Mouse (Mus musculus) adrenal gland, adult 2 months (tissue): ENCODE data around the gene Lrrc20. TPM values are rescaled to one million over a fixed set of nuclear protein-coding genes. Genes with fewer than 3 reads are reported as not detected.

Experiments
- DNase-seq: peaks from one replicate; pipeline ENCODE4 v3.0.0; 2021
- polyA plus RNA-seq: library from polyadenylated mRNA; depleted of rRNA; stranded (reverse); fragments of >200 nt; gene quantifications from 2 replicates; pipeline ENCODE4 v1.2.3, GENCODE M21; 2012
- total RNA-seq, 2 experiments: library from RNA; stranded (reverse); gene quantifications; 2 replicates each; pipeline ENCODE4 v1.2.3; 2021

The Lrrc20 gene
- total and polyA plus RNA-seq, 3 experiments = 15.9 to 21.7 (median 17.8) TPM

GRCm38 (mm10) chr10:61517296-61518071 is 41.9 kb downstream of the Lrrc20 start:
- DNase-seq = peak; percentile 39

- no peak for DNase-seq
Measured at GRCm38 (mm10) chr10:61518320-61518719, 42.7 kb downstream of the Lrrc20 start.

GRCm38 (mm10) chr10:61519491-61519890 is 43.9 kb downstream of the Lrrc20 start:
- DNase-seq = no peak

- DNase-seq = no peak
Measured at GRCm38 (mm10) chr10:61520714-61521113, 45.1 kb downstream of the Lrrc20 start.

- peak; percentile 70 for DNase-seq
Measured at GRCm38 (mm10) chr10:61530936-61531335, 55.3 kb downstream of the Lrrc20 start.

GRCm38 (mm10) chr10:61533285-61533684 is 57.7 kb downstream of the Lrrc20 start:
- no peak for DNase-seq

GRCm38 (mm10) chr10:61534371-61535101 is 58.9 kb downstream of the Lrrc20 start:
- no peak for DNase-seq

- DNase-seq = peak; percentile 52
Measured at GRCm38 (mm10) chr10:61535441-61535840, 59.8 kb downstream of the Lrrc20 start.

GRCm38 (mm10) chr10:61536130-61537035 is 60.8 kb downstream of the Lrrc20 start:
- peak; percentile 81 for DNase-seq

GRCm38 (mm10) chr10:61537036-61537380 is 61.4 kb downstream of the Lrrc20 start:
- DNase-seq = peak; percentile 16

GRCm38 (mm10) chr10:61538446-61538845 is 62.8 kb downstream of the Lrrc20 start:
- no peak for DNase-seq

- no peak for DNase-seq
Measured at GRCm38 (mm10) chr10:61544127-61544862, 68.7 kb downstream of the Lrrc20 start.

GRCm38 (mm10) chr10:61544863-61545240 is 69.3 kb downstream of the Lrrc20 start:
- DNase-seq = no peak

GRCm38 (mm10) chr10:61550106-61550505 is 74.5 kb downstream of the Lrrc20 start:
- no peak for DNase-seq

- no peak for DNase-seq
Measured at GRCm38 (mm10) chr10:61555155-61555554, 79.6 kb downstream of the Lrrc20 start.

- no peak for DNase-seq
Measured at GRCm38 (mm10) chr10:61558631-61559030, 83.0 kb downstream of the Lrrc20 start.

- no peak for DNase-seq
Measured at GRCm38 (mm10) chr10:61559544-61559943, 83.9 kb downstream of the Lrrc20 start.

GRCm38 (mm10) chr10:61563550-61563949 is 87.9 kb downstream of the Lrrc20 start:
- no peak for DNase-seq

- DNase-seq = no peak
Measured at GRCm38 (mm10) chr10:61564408-61564807, 88.8 kb downstream of the Lrrc20 start.

GRCm38 (mm10) chr10:61570181-61570580 is 94.6 kb downstream of the Lrrc20 start:
- peak; percentile 84 for DNase-seq

GRCm38 (mm10) chr10:61572126-61572525 is 96.5 kb downstream of the Lrrc20 start:
- DNase-seq = no peak
